Mouse (Mus musculus): ENCODE measurements at regions not wholly inside any gene's neighbourhood (a gene's known extent, or its start where the extent isn't known, plus 50 kb on each side); places are given as distances from the start of the nearest gene placed in this dataset.
A peak's percentile ranks its signal among the peaks of the same experiment; 100 is the strongest.

DNA sequence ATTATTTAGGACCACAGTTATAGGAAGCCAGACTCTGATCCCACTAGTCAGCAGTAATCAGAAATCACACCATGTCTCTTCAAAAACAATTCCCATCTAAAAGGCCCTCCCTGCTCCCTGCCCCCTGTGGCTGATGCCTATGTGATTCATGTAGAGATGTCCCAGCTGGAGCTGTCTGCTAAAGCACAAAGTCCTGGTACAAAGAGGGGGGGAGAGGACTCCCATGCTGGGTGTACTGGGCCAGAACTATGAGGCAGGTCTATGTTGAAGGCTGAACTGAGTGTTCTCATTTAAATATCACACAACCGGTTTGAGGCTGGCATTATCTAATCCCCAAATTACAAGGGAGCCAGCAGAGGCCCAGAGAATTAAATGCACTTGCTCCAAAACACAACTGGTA, 88.2 kb downstream of the Chst1 start:
- no peak for TF ChIP-seq CTCF (IDR thresholded peaks at IDR 0.05; ENCODE audit: low read depth)
- no peak overlapping the region for H3K4me2 ChIP-seq (ENCODE audit: low read length)
- DNase-seq (ENCODE audit: low spot score) (no peak), ATAC-seq (replicated peaks; ENCODE audit: low FRiP score, low read depth) (no peak)
- no peaks in the 10 kb centered on the region; the same call in 1 of the 2 replicates for H3K27me3 ChIP-seq (ENCODE audit: insufficient read depth, low read length)
- no peak overlapping the region for H3K4me3 ChIP-seq (replicated peaks; ENCODE audit: low read depth, low read length)
- no peaks in the 10 kb centered on the region for H3K36me3 ChIP-seq (ENCODE audit: insufficient read depth, low read length)
- no peak overlapping the region for H3K9ac ChIP-seq (ENCODE audit: low read depth, low read length)
- no peak overlapping the region for H3K27ac ChIP-seq
- 35% methylated on average over 1 of the region's 1 CpGs for WGBS
- H3K9me3 ChIP-seq (replicated peaks; ENCODE audit: low read length): no peaks in the 10 kb centered on the region
- H3K4me1 ChIP-seq (replicated peaks; ENCODE audit: insufficient read depth, low read length): no peaks in the 10 kb centered on the region

DNA sequence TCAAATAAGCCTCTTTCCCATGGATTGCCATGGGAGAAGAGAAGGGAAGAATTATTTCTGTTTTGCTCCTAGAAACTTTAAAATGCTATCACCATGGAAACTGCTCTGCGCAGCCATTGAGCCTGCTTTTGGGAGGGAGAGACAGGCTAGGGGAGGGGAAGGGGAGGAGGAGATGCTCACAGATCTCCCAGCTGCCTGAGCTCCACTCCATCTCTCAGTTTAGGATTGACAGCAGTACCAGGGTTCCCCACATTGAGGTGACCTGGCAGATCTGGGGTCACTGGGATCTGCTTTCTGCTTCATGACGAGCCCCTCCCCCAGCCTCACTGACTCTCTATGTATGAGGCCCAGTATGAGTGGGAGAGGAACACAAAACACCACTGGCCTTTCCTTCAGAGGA, 89.7 kb downstream of the Chst1 start:
- Histone ChIP-seq H3K9ac (ENCODE audit: low read depth, low read length) (no peak overlapping the region), H3K9me3 (replicated peaks; ENCODE audit: low read length) (no peaks in the 10 kb centered on the region), H3K27me3 (ENCODE audit: insufficient read depth, low read length) (no peaks in the 10 kb centered on the region; the same call in 1 of the 2 replicates), H3K36me3 (ENCODE audit: insufficient read depth, low read length) (no peaks in the 10 kb centered on the region), H3K27ac (no peak overlapping the region), H3K4me3 (replicated peaks; ENCODE audit: low read depth, low read length) (no peak overlapping the region), H3K4me1 (replicated peaks; ENCODE audit: insufficient read depth, low read length) (no peaks in the 10 kb centered on the region), H3K4me2 (ENCODE audit: low read length) (no peak overlapping the region)
- WGBS: 45% methylated on average over 2 of the region's 2 CpGs
- no peak for ATAC-seq (replicated peaks; ENCODE audit: low FRiP score, low read depth)
- no peak for DNase-seq (ENCODE audit: low spot score)
- TF ChIP-seq CTCF (IDR thresholded peaks at IDR 0.05; ENCODE audit: low read depth): no peak

DNA sequence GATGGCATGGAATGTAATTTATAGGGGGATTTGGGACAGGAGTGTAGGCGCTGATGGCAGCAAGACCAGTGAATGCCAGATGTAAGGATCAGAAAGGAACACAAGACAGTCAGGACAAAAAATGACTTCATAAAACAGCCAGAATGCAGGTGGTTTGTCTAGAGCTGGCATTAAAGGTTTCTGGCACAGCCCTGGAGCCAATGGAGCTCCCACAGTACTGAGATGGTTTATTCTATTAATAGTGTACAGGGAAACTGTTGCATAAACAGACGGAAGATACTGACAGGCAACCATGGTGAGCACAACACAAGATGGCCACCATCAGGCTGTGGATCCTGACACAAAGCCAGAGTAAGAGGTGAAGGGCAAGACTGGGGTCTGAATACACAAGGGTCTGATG, 90.8 kb downstream of the Chst1 start:
- 87% methylated on average over 2 of the region's 2 CpGs for WGBS
- Histone ChIP-seq H3K9me3 (replicated peaks; ENCODE audit: low read length) (no peaks in the 10 kb centered on the region), H3K27ac (no peak overlapping the region), H3K4me2 (ENCODE audit: low read length) (no peak overlapping the region), H3K36me3 (ENCODE audit: insufficient read depth, low read length) (no peaks in the 10 kb centered on the region), H3K27me3 (ENCODE audit: insufficient read depth, low read length) (no peaks in the 10 kb centered on the region; the same call in 1 of the 2 replicates), H3K4me3 (replicated peaks; ENCODE audit: low read depth, low read length) (no peak overlapping the region), H3K4me1 (replicated peaks; ENCODE audit: insufficient read depth, low read length) (no peaks in the 10 kb centered on the region), H3K9ac (ENCODE audit: low read depth, low read length) (no peak overlapping the region)
- DNase-seq (ENCODE audit: low spot score): no peak
- no peak for TF ChIP-seq CTCF (IDR thresholded peaks at IDR 0.05; ENCODE audit: low read depth)
- ATAC-seq (replicated peaks; ENCODE audit: low FRiP score, low read depth): no peak

DNA sequence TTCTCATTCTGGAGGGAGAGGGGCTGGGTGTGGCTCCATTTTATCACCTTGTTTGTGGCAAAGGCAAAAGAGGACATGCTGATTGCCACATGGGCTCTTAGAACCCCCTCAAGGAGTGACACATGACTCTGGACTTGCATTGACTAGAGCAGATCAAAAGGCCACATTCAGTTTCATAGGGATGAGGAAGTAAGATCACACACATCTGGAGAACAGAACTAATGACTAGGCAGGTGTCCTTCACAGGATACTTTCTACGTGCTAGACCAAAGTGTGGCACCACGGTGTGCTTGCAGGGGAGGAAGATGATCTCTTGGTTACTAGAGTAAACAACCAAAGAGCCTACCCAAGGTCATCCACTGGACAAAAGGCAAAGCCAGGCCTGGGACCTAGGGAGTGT, 91.9 kb downstream of the Chst1 start:
- 80% methylated on average over 2 of the region's 2 CpGs for WGBS
- DNase-seq (ENCODE audit: low spot score) (no peak), ATAC-seq (replicated peaks; ENCODE audit: low FRiP score, low read depth) (no peak)
- no peaks in the 10 kb centered on the region for H3K4me1 ChIP-seq (replicated peaks; ENCODE audit: insufficient read depth, low read length)
- no peak overlapping the region for H3K4me2 ChIP-seq (ENCODE audit: low read length)
- H3K9me3 ChIP-seq (replicated peaks; ENCODE audit: low read length): no peaks in the 10 kb centered on the region
- H3K27me3 ChIP-seq (ENCODE audit: insufficient read depth, low read length): no peaks in the 10 kb centered on the region; the same call in 1 of the 2 replicates
- H3K27ac ChIP-seq: no peak overlapping the region
- H3K9ac ChIP-seq (ENCODE audit: low read depth, low read length): no peak overlapping the region
- no peaks in the 10 kb centered on the region for H3K36me3 ChIP-seq (ENCODE audit: insufficient read depth, low read length)
- H3K4me3 ChIP-seq (replicated peaks; ENCODE audit: low read depth, low read length): no peak overlapping the region
- no peak for TF ChIP-seq CTCF (IDR thresholded peaks at IDR 0.05; ENCODE audit: low read depth)

DNA sequence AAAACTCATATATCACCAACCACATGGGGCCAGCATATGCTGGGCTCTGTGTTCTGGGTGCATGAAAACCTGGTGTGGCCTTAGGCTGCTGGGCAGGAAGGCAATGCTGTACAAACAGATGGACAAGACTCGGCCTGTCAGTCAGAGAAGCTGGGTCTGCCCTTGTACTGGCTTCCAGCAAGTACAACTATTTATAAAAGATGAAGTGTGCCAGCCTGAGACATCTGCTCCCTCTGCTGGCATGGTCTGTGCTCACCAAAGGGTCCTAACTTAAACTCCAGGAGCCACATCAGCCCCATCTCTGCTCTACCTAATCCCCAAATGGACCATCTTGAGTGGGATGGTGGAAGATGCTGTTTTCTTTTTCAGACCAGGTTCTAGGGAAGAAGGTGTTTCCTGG, 93.1 kb downstream of the Chst1 start:
- Histone ChIP-seq H3K9me3 (replicated peaks; ENCODE audit: low read length) (no peaks in the 10 kb centered on the region), H3K9ac (ENCODE audit: low read depth, low read length) (no peak overlapping the region), H3K4me2 (ENCODE audit: low read length) (no peak overlapping the region), H3K27ac (no peak overlapping the region), H3K36me3 (ENCODE audit: insufficient read depth, low read length) (no peaks in the 10 kb centered on the region), H3K4me3 (replicated peaks; ENCODE audit: low read depth, low read length) (no peak overlapping the region), H3K4me1 (replicated peaks; ENCODE audit: insufficient read depth, low read length) (no peaks in the 10 kb centered on the region), H3K27me3 (ENCODE audit: insufficient read depth, low read length) (no peaks in the 10 kb centered on the region; the same call in 1 of the 2 replicates)
- peak; percentile 9 for DNase-seq (ENCODE audit: low spot score)
- peak; percentile 45; the same call in 1 of the 2 replicates for TF ChIP-seq CTCF (IDR thresholded peaks at IDR 0.05; ENCODE audit: low read depth)
- ATAC-seq (replicated peaks; ENCODE audit: low FRiP score, low read depth): no peak
- WGBS: 67% methylated on average over 1 of the region's 1 CpGs

DNA sequence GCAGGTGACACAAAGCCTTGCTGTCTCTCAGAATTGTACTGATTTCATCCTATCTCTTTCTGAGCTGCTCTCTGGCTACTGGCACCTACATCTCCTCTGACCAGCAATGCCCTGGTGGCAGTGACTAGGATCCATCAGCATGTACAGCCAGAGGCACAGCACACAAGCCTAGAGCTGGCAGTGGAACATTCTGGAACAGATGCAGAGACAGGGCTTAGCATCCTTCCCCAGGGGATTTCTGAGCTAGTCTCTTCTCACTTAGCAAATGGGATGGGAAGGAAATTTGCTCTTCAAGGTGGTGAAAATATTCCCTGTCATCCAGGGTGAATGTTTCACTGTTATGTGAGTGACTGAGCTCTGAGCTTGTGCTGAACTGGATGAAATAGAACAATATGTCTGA, 93.5 kb downstream of the Chst1 start:
- DNase-seq (ENCODE audit: low spot score): no peak

DNA sequence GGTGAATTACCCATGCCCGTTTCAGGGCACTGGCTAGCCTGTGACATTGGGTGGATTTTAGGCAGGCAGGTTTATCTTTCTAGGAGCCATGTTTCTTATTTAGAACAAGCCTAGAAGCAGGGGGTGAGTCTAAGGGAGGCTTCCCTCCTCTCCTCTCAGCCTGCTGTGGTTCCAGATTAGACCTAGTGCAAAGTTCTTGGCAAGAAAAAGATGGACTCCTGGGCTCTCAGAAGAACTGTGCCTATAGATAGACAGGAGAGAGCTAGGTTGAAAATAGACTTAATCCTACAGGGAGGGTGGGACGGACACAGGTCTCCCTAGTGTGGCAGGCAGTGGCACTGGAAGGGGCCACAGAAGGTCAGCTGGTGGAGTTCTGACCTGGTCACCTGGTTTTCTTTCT, 95.3 kb downstream of the Chst1 start:
- Histone ChIP-seq H3K27me3 (ENCODE audit: insufficient read depth, low read length) (no peaks in the 10 kb centered on the region), H3K4me3 (replicated peaks; ENCODE audit: low read depth, low read length) (no peak overlapping the region), H3K27ac (no peak overlapping the region), H3K4me2 (ENCODE audit: low read length) (no peak overlapping the region), H3K9me3 (replicated peaks; ENCODE audit: low read length) (no peaks in the 10 kb centered on the region), H3K4me1 (replicated peaks; ENCODE audit: insufficient read depth, low read length) (no peaks in the 10 kb centered on the region), H3K36me3 (ENCODE audit: insufficient read depth, low read length) (no peaks in the 10 kb centered on the region), H3K9ac (ENCODE audit: low read depth, low read length) (no peak overlapping the region)
- TF ChIP-seq CTCF (IDR thresholded peaks at IDR 0.05; ENCODE audit: low read depth): no peak
- ATAC-seq (replicated peaks; ENCODE audit: low FRiP score, low read depth) (no peak), DNase-seq (ENCODE audit: low spot score) (no peak)
- 84% methylated on average over 2 of the region's 2 CpGs for WGBS

More for the DNA sequence above, 93.5 kb downstream of the Chst1 start:
- Histone ChIP-seq H3K9me3 (replicated peaks; ENCODE audit: low read length) (no peaks in the 10 kb centered on the region), H3K36me3 (ENCODE audit: insufficient read depth, low read length) (no peaks in the 10 kb centered on the region), H3K4me3 (replicated peaks; ENCODE audit: low read depth, low read length) (no peak overlapping the region), H3K4me2 (ENCODE audit: low read length) (no peak overlapping the region), H3K4me1 (replicated peaks; ENCODE audit: insufficient read depth, low read length) (no peaks in the 10 kb centered on the region), H3K9ac (ENCODE audit: low read depth, low read length) (no peak overlapping the region), H3K27me3 (ENCODE audit: insufficient read depth, low read length) (no peaks in the 10 kb centered on the region; the same call in 1 of the 2 replicates), H3K27ac (no peak overlapping the region)
- no peak for ATAC-seq (replicated peaks; ENCODE audit: low FRiP score, low read depth)
- no peak for TF ChIP-seq CTCF (IDR thresholded peaks at IDR 0.05; ENCODE audit: low read depth)

Data from kidney, postnatal 0 days (tissue).